Mouse (Mus musculus) kidney, adult 2 months (tissue): ENCODE data around the gene Vwa8.

ENCODE experiments used
- CTCF ChIP-seq: fragments of 200-500 bp; conservative IDR thresholded peaks from 2 replicates; pipeline ENCODE4 v1.5.1; 2011; ENCODE audit warnings: low read depth, mild to moderate bottlenecking, control low read depth, low read length, moderate library complexity, mixed read lengths; ENCODE audit not compliant: insufficient read depth, insufficient read length
- POLR2A ChIP-seq: fragments of 200-500 bp; IDR thresholded peaks from one replicate; pipeline ENCODE4 v1.6.1; 2011; ENCODE audit warnings: low read depth, low read length, control low read depth

- TF ChIP-seq CTCF (no peak), POLR2A (no peak)
Measured at GRCm38 (mm10) chr14:79034511-79034913, 185.7 kb downstream of the Vwa8 start.
